8 mouse cellular contexts compared by ENCODE assay signal in genomic region chr2:153350552-153351181, GRCm38 (mm10). TPM values are rescaled to one million over a fixed set of nuclear protein-coding genes. Genes with fewer than 3 reads are reported as not detected.
DNase-seq lines count a peak whose midpoint lies in the region; ATAC-seq and TF ChIP-seq lines count a peak whose summit lies in the region.

No protein-coding gene starts in this region.

- ATAC-seq in heart, postnatal 0 days (ENCODE audit: insufficient read depth, low read depth), result no peak
- ATAC-seq in megakaryocyte-erythroid progenitor cell, adult 5-6 weeks (replicated peaks; ENCODE audit: low FRiP score, low TSS enrichment, poor library complexity, severe bottlenecking), result peak; percentile 45
- no peak for ATAC-seq in hindbrain, embryonic 11.5 days (ENCODE audit: low FRiP score)

- peak overlapping the region; percentile 45 for H3K4me2 ChIP-seq in heart, postnatal 0 days (ENCODE audit: low read depth, low read length)
- H3K4me2 ChIP-seq in hindbrain, embryonic 11.5 days (replicated peaks; ENCODE audit: low read depth, low read length), result no peak overlapping the region

- no peak for TF ChIP-seq EP300 in heart, postnatal 0 days (IDR thresholded peaks at IDR 0.05; ENCODE audit: low read depth)

- H3K27ac ChIP-seq in heart, postnatal 0 days (ENCODE audit: low read depth), result peak overlapping the region; percentile 84
- H3K27ac ChIP-seq in hindbrain, embryonic 11.5 days (ENCODE audit: low read depth, low read length), result no peak overlapping the region; the same call in 1 of the 2 replicates

- peak overlapping the region; percentile 16; the same call in 1 of the 2 replicates for H3K4me3 ChIP-seq in heart, postnatal 0 days (ENCODE audit: low read depth, low read length)
- no peak overlapping the region for H3K4me3 ChIP-seq in hindbrain, embryonic 11.5 days (ENCODE audit: low read depth, low read length)

- 3% methylated on average over 6 of the region's 6 CpGs for WGBS in heart, postnatal 0 days
- 64% methylated on average over 6 of the region's 6 CpGs for WGBS in hindbrain, embryonic 11.5 days

- peak; percentile 22 for DNase-seq in kidney, adult 9 months
- DNase-seq in kidney, postnatal 36 days, result no peak
- DNase-seq in MEL-GATA-1-ER (ENCODE audit: extremely low read depth, low read depth), result peak; percentile 94
- DNase-seq in heart, postnatal 0 days (ENCODE audit: low spot score), result peak; percentile 72
- DNase-seq in left cerebral cortex, adult 18-20 months (ENCODE audit: low spot score in 2 of 2), result no peak
- DNase-seq in frontal cortex, postnatal 14 days (ENCODE audit: low spot score in 2 of 2), result no peak
- no peak for DNase-seq in hindbrain, embryonic 11.5 days (ENCODE audit: low spot score)

- no peaks in the 10 kb centered on the region for H3K9me3 ChIP-seq in heart, postnatal 0 days (replicated peaks; ENCODE audit: control insufficient read depth, low read length)
- no peaks in the 10 kb centered on the region for H3K9me3 ChIP-seq in hindbrain, embryonic 11.5 days (ENCODE audit: control insufficient read depth, low read length)

- peaks cover 21% of the 10 kb centered on the region for H3K36me3 ChIP-seq in heart, postnatal 0 days (replicated peaks; ENCODE audit: control insufficient read depth, insufficient read depth, low read length)
- H3K36me3 ChIP-seq in hindbrain, embryonic 11.5 days (ENCODE audit: control insufficient read depth, insufficient read depth, low read length), result no peaks in the 10 kb centered on the region

- H3K9ac ChIP-seq in heart, postnatal 0 days (replicated peaks; ENCODE audit: low read depth, low read length), result no peak overlapping the region
- no peak overlapping the region for H3K9ac ChIP-seq in hindbrain, embryonic 11.5 days (ENCODE audit: low read depth, low read length)

- no peaks in the 10 kb centered on the region for H3K27me3 ChIP-seq in heart, postnatal 0 days (ENCODE audit: control insufficient read depth, insufficient read depth, low read length)
- no peaks in the 10 kb centered on the region for H3K27me3 ChIP-seq in hindbrain, embryonic 11.5 days (ENCODE audit: control insufficient read depth, insufficient read depth, low read length)

- H3K4me1 ChIP-seq in heart, postnatal 0 days (ENCODE audit: control insufficient read depth, insufficient read depth), result peaks cover 38% of the 10 kb centered on the region
- H3K4me1 ChIP-seq in hindbrain, embryonic 11.5 days (replicated peaks; ENCODE audit: control insufficient read depth, insufficient read depth, low read length), result no peaks in the 10 kb centered on the region

- no peak for TF ChIP-seq CTCF in heart, postnatal 0 days (IDR thresholded peaks at IDR 0.05; ENCODE audit: low read depth)

RNA-seq across cellular contexts. Expression of gene Asxl1, which starts 5.0 kb away (rescaled TPM):
- total RNA-seq in heart, postnatal 0 days (2014; rRNA removed; ENCODE audit: low replicate concordance), result 18.8 and 21.3 TPM in 2 replicates
- polyA plus RNA-seq in heart, postnatal 0 days (2015; fragmentation: Nextera tagmentation; extraction: Ambion mirVana), result 6.4 and 7.4 TPM in 2 replicates
- total RNA-seq in megakaryocyte-erythroid progenitor cell, adult 5-6 weeks (2014; fragmentation: Nextera tagmentation), result 51.5 and 58.9 TPM in 2 replicates
- 27.3 and 32.2 TPM in 2 replicates for total RNA-seq in megakaryocyte-erythroid progenitor cell, adult 5-6 weeks (2017)
- 10 to 100 TPM; 34.6 to 36.5 TPM for total RNA-seq in left cerebral cortex, adult 18-20 months (2021)
- 19.0 and 21.0 TPM in 2 replicates for polyA plus RNA-seq in hindbrain, embryonic 11.5 days (2014; fragmentation: Nextera tagmentation; extraction: Ambion mirVana)

RNA-seq across cellular contexts. Expression of gene Kif3b, which starts 59.5 kb away (rescaled TPM):
- total RNA-seq in heart, postnatal 0 days (2014; rRNA removed; ENCODE audit: low replicate concordance), result 6.5 and 8.7 TPM in 2 replicates
- polyA plus RNA-seq in heart, postnatal 0 days (2015; fragmentation: Nextera tagmentation; extraction: Ambion mirVana), result 2.5 and 3.1 TPM in 2 replicates
- total RNA-seq in megakaryocyte-erythroid progenitor cell, adult 5-6 weeks (2014; fragmentation: Nextera tagmentation), result 10.2 and 10.5 TPM in 2 replicates
- total RNA-seq in megakaryocyte-erythroid progenitor cell, adult 5-6 weeks (2017), result 8.6 and 10.3 TPM in 2 replicates
- total RNA-seq in left cerebral cortex, adult 18-20 months (2021), result 10 to 100 TPM; 53.5 to 56.9 TPM
- polyA plus RNA-seq in hindbrain, embryonic 11.5 days (2014; fragmentation: Nextera tagmentation; extraction: Ambion mirVana), result 8.2 and 9.4 TPM in 2 replicates

Comparison
In these comparisons a context has a peak if more than half of its experiments do, and no peak if none do; other contexts are left out.
1. DNase-seq: peak in kidney, adult 9 months (single experiment), MEL-GATA-1-ER (single experiment) and heart, postnatal 0 days (single experiment); none in kidney, postnatal 36 days (0 of 2), left cerebral cortex, adult 18-20 months (0 of 2), frontal cortex, postnatal 14 days (0 of 2) and hindbrain, embryonic 11.5 days (single experiment).